Mouse (Mus musculus): ENCODE data around the gene Htr5b. TPM values are rescaled to one million over a fixed set of nuclear protein-coding genes. Genes with fewer than 3 reads are reported as not detected.

Gene Htr5b
- total and polyA plus RNA-seq, 2 experiments from 2014 or later: 3.6 to 3.8 TPM

DNA sequence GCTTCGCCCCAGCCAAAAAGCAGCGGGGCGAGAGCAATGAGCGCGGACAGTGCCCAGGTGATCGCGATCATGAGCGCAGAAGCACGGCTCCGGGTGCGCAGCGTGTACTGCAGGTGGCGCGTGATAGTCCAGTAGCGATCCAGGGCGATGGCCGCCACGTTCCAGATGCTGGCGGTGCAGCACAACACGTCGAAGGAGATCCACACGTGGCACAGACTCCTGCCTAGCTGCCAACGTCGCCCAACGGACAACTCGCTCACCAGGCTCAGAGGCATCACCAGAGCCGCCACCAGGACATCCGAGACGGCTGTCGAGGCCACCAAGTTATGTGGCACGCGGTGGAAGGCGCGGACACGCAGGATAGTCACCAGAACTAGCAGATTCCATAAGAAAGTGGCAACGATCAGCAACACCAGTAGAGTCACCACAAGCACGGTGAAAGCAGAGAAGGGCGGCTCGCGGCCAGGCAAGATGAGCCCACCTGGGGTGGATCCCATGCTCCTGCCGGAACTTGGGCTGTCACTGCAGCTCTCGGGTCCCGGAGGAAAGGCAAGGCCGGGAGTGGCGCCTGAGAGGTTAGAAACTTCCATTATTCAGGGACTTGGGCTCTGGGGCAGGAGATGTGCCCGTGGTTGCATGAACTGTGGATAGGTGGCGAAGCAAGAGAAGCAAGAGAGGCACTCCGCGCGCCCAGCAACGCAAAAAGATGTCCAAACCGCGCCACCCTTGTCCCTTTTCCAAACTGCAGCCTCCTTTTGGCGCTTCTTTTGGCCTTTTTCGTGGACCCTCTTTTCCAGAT is 466 bp downstream of the Htr5b start:
- Histone ChIP-seq H3K4me2 (ENCODE audit: low read depth, low read length) (peak overlapping the region; percentile 67), H3K9ac (replicated peaks; ENCODE audit: low read length) (no peak overlapping the region), H3K27ac (no peak overlapping the region), H3K27me3 (ENCODE audit: insufficient read depth, low read length) (peaks cover 9% of the 10 kb centered on the region), H3K9me3 (ENCODE audit: low read length) (no peaks in the 10 kb centered on the region), H3K4me3 (ENCODE audit: low read length) (peak overlapping the region; percentile 32), H3K4me1 (ENCODE audit: insufficient read depth, low read length) (peaks cover 7% of the 10 kb centered on the region; the same call in 1 of the 2 replicates), H3K36me3 (ENCODE audit: insufficient read depth, low read length) (no peaks in the 10 kb centered on the region)
- ATAC-seq (peak; percentile 67), DNase-seq (ENCODE audit: low spot score) (peak; percentile 34)
- peak; percentile 51 for TF ChIP-seq CTCF (IDR thresholded peaks at IDR 0.05; ENCODE audit: low read depth)
- WGBS: 14% methylated on average over 55 of the region's 55 CpGs

DNA sequence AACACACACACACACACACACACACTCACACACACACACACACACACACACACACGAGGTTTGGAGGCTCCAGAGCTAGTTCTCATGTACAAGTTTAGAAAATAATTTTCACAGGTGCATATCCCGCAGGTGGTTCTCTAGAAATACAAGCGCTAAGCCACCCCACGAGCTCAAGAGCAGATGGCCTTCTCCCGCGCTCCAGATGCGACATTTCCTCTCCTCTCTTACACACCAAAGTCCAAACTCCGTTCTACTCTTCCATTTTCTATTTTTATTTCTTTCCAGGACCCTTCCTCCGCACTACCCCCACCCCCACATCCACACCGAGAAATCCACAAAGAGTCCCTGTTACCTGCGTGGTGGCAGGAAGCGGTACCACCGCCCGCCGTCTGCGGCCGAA is 1.2 kb downstream of the Htr5b start:
- Histone ChIP-seq H3K4me3 (ENCODE audit: low read length) (peak overlapping the region; percentile 32), H3K27me3 (ENCODE audit: insufficient read depth, low read length) (peaks cover 9% of the 10 kb centered on the region), H3K4me2 (ENCODE audit: low read depth, low read length) (peak overlapping the region; percentile 67), H3K4me1 (ENCODE audit: insufficient read depth, low read length) (peaks cover 7% of the 10 kb centered on the region; the same call in 1 of the 2 replicates), H3K9ac (replicated peaks; ENCODE audit: low read length) (no peak overlapping the region), H3K36me3 (ENCODE audit: insufficient read depth, low read length) (no peaks in the 10 kb centered on the region), H3K27ac (no peak overlapping the region), H3K9me3 (ENCODE audit: low read length) (no peaks in the 10 kb centered on the region)
- TF ChIP-seq CTCF (IDR thresholded peaks at IDR 0.05; ENCODE audit: low read depth): no peak
- WGBS: 52% methylated on average over 17 of the region's 17 CpGs
- ATAC-seq: no peak; the same call in 1 of the 2 replicates
- DNase-seq (ENCODE audit: low spot score): no peak

DNA sequence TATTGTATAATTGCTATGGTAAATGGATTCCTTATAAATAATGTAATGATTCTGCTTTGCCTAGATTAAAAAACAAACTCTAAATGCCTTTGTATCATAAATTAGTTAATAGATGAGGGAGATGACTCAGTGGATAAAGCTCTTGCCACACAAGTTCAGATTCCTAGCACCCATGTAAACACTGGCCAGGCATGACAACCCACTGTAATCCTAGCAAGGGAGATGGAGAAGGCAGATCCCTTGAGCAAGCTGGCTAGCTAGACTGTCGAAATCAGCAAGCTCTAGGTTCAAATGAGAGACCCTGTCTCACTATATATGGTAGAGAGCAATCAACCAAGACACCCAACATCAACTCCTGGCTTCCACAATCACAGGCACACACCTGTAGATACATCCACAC is 9.7 kb downstream of the Htr5b start:
- Histone ChIP-seq H3K27me3 (ENCODE audit: insufficient read depth, low read length) (no peaks in the 10 kb centered on the region), H3K4me3 (ENCODE audit: low read length) (no peak overlapping the region), H3K9ac (replicated peaks; ENCODE audit: low read length) (no peak overlapping the region), H3K9me3 (ENCODE audit: low read length) (no peaks in the 10 kb centered on the region), H3K4me1 (ENCODE audit: insufficient read depth, low read length) (no peaks in the 10 kb centered on the region), H3K27ac (no peak overlapping the region), H3K36me3 (ENCODE audit: insufficient read depth, low read length) (no peaks in the 10 kb centered on the region), H3K4me2 (ENCODE audit: low read depth, low read length) (no peak overlapping the region)
- no peak for ATAC-seq
- TF ChIP-seq CTCF (IDR thresholded peaks at IDR 0.05; ENCODE audit: low read depth): no peak
- no peak for DNase-seq (ENCODE audit: low spot score)
- WGBS: 78% methylated on average over 1 of the region's 1 CpGs

DNA sequence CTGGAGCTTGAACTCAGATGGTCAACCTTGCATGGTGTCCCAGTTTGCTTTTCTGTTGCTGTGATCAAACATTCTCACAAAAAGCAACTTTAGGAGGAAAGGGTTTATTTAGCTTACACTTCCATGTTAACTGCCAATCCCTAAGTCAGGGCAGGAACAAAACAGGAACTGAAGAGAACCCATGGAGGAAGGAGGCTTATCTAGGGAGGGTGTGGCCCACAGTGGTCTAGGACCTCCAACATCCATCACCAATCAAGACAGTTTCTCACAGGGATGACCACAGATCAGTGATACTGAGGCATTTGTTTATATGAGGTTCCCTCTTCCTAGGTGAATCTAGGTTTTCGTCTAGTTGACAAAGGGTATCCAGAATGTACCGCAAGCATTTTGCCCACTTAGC is 16.3 kb downstream of the Htr5b start:
- H3K9ac ChIP-seq (replicated peaks; ENCODE audit: low read length): no peak overlapping the region
- no peaks in the 10 kb centered on the region for H3K27me3 ChIP-seq (ENCODE audit: insufficient read depth, low read length)
- no peak for TF ChIP-seq CTCF (IDR thresholded peaks at IDR 0.05; ENCODE audit: low read depth)
- H3K9me3 ChIP-seq (ENCODE audit: low read length): no peaks in the 10 kb centered on the region
- H3K4me3 ChIP-seq (ENCODE audit: low read length): no peak overlapping the region
- H3K27ac ChIP-seq: no peak overlapping the region
- DNase-seq (ENCODE audit: low spot score) (no peak), ATAC-seq (no peak)
- no peaks in the 10 kb centered on the region for H3K36me3 ChIP-seq (ENCODE audit: insufficient read depth, low read length)
- H3K4me1 ChIP-seq (ENCODE audit: insufficient read depth, low read length): no peaks in the 10 kb centered on the region
- 95% methylated on average over 2 of the region's 2 CpGs for WGBS
- no peak overlapping the region for H3K4me2 ChIP-seq (ENCODE audit: low read depth, low read length)

DNA sequence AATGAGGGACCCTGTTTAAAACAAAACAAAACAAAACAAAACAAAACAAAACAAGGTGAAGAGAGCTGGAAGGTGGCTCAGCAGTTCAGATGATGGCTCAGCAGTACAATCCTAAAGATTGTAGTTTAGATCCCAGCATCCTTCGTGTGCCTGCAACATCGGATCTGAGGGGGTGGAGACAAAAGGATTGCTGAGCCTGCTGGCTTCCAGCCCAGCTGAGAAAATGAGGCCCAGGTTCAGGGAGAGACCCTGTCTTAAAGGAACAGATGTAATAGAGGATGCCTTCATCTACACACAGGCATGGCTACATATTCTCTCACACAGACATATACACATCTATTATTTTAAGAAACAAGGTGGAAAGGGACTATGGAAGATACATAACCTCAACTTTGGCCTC is 17.1 kb downstream of the Htr5b start:
- Histone ChIP-seq H3K27me3 (ENCODE audit: insufficient read depth, low read length) (no peaks in the 10 kb centered on the region), H3K4me3 (ENCODE audit: low read length) (no peak overlapping the region), H3K4me1 (ENCODE audit: insufficient read depth, low read length) (no peaks in the 10 kb centered on the region), H3K4me2 (ENCODE audit: low read depth, low read length) (no peak overlapping the region), H3K36me3 (ENCODE audit: insufficient read depth, low read length) (0 out of 2 replicates have a peak, but pooled peaks cover 1% of the 10 kb centered on the region), H3K27ac (0 out of 2 replicates have a peak overlapping the region, but pooled peaks have one; percentile 16), H3K9ac (replicated peaks; ENCODE audit: low read length) (no peak overlapping the region), H3K9me3 (ENCODE audit: low read length) (no peaks in the 10 kb centered on the region)
- WGBS: 11% methylated on average over 2 of the region's 2 CpGs
- DNase-seq (ENCODE audit: low spot score): peak; percentile 56
- ATAC-seq: peak; percentile 48
- TF ChIP-seq CTCF (IDR thresholded peaks at IDR 0.05; ENCODE audit: low read depth): no peak

DNA sequence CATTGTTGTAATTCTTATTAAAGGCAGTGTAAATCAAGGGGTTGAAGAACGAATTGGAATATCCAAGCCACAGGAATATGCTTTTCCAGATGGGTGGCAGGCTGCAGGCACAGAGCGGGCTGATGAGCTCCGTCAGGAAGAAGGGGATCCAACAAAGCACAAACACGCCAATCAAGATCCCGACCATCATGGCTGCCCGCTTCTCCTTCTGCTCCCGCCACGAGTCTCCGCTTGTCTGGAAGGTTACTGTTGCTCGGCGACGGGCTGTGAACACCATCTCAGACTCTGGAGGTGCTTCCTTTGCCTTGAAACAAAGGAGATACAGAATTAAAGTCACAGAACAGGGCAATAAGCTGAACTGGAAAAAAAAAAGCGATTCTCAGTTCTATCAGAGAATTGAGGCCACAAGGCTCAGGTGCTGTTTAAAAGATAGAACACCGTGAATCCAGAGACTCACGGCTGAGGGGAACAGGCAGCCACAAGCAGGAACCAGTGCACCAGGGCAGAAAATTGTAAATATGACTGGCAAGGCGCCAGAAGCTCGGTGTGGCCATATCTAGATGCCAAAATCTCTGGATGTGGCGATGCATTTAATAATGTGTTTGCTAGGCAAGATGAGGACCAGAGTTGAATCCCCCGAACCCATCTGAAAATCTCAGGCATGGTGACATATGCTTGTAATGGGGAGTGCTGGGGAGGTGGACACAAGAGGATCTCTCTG is 17.7 kb downstream of the Htr5b start:
- Histone ChIP-seq H3K9ac (replicated peaks; ENCODE audit: low read length) (no peak overlapping the region), H3K27ac (0 out of 2 replicates have a peak overlapping the region, but pooled peaks have one; percentile 16), H3K27me3 (ENCODE audit: insufficient read depth, low read length) (no peaks in the 10 kb centered on the region), H3K4me1 (ENCODE audit: insufficient read depth, low read length) (no peaks in the 10 kb centered on the region), H3K9me3 (ENCODE audit: low read length) (no peaks in the 10 kb centered on the region), H3K4me2 (ENCODE audit: low read depth, low read length) (no peak overlapping the region), H3K36me3 (ENCODE audit: insufficient read depth, low read length) (0 out of 2 replicates have a peak, but pooled peaks cover 4% of the 10 kb centered on the region), H3K4me3 (ENCODE audit: low read length) (no peak overlapping the region)
- ATAC-seq (peak; percentile 79), DNase-seq (ENCODE audit: low spot score) (peak; percentile 73)
- WGBS: 64% methylated on average over 19 of the region's 19 CpGs
- TF ChIP-seq CTCF (IDR thresholded peaks at IDR 0.05; ENCODE audit: low read depth): no peak
